ENCODE assay signal across 8 mouse cellular contexts in the genomic region with DNA sequence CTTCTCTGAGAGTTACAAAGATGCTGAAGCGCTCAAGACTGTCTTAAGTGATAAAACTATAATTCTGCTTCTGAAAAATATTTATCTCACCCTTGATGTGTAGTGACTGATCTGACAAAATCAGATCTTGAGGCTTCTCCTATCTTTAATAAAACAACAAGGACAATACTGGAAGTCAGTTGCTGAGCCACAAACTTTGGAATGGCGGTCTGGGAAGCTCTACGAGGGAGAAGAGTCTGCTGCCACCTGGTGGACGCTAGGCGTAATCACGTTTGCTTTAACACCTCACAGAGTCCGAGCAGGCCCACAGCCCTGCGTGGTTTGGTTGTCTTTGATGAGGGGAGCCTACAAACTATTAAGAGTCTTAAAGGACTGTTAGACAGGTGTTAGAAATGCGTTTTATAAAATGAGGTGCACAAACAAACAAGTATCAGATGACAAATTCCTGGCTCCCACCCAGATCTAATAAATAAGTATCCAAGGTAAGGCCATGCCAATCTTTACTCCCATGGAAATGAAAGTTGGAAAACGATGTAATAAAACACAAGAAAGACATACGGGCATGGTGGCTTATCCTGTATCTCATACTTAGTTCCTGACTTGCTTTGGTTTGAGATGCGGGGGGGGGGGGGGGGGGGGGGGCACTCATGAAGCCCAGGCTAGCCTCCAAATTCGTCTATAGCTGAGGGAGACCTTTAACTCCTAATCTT.
DNase-seq lines count a peak whose midpoint lies in the region; ATAC-seq lines count a peak whose summit lies in the region.

No protein-coding gene starts in this region.

- ATAC-seq in megakaryocyte-erythroid progenitor cell, adult 5-6 weeks (replicated peaks; ENCODE audit: low FRiP score, low TSS enrichment, poor library complexity, severe bottlenecking) = peak; percentile 83

- DNase-seq in ovary, adult 18-20 months (ENCODE audit: low spot score) = peak; percentile 64
- DNase-seq in ovary, postnatal 10 days (ENCODE audit: low spot score) = no peak
- DNase-seq in cerebellum, postnatal 10 days = peak; percentile 85 to 88
- DNase-seq in frontal cortex, postnatal 36 days (ENCODE audit: low spot score in 2 of 2) = peak; percentile 58 to 76
- peak; percentile 77 for DNase-seq in induced T-regulatory cell, adult 2 months (ENCODE audit: low read depth)
- peak; percentile 73 to 75 for DNase-seq in left cerebral cortex, adult 18-20 months (ENCODE audit: low spot score in 2 of 2)
- peak; percentile 59 for DNase-seq in right cerebral cortex, postnatal 25 days
